Mouse (Mus musculus): Measurements from ENCODE around the gene Izumo2.

The Izumo2 gene

GRCm38 (mm10) chr7:44708574-44708973, at the start of gene Izumo2:
TSS of gene Izumo2 (plus strand) at chr7:44708742.
- DNase-seq (ENCODE audit: low spot score) = no peak

- DNase-seq (ENCODE audit: low spot score) = no peak
These were observed 47.3 kb upstream of the Izumo2 start for GRCm38 (mm10) chr7:44661219-44661618.

- DNase-seq (ENCODE audit: low spot score) = no peak
These were observed 46.4 kb upstream of the Izumo2 start for GRCm38 (mm10) chr7:44662168-44662567.

GRCm38 (mm10) chr7:44662569-44662968, 46.0 kb upstream of the Izumo2 start:
- DNase-seq (ENCODE audit: low spot score) = no peak

GRCm38 (mm10) chr7:44663546-44663945, 45.0 kb upstream of the Izumo2 start:
- DNase-seq (ENCODE audit: low spot score) = no peak

GRCm38 (mm10) chr7:44664731-44665130, 43.8 kb upstream of the Izumo2 start:
- no peak for DNase-seq (ENCODE audit: low spot score)

- DNase-seq (ENCODE audit: low spot score) = no peak
These were observed 42.1 kb upstream of the Izumo2 start for GRCm38 (mm10) chr7:44666462-44666861.

- DNase-seq (ENCODE audit: low spot score) = no peak
These were observed 40.4 kb upstream of the Izumo2 start for GRCm38 (mm10) chr7:44667996-44668738.

- DNase-seq (ENCODE audit: low spot score) = no peak
These were observed 39.4 kb upstream of the Izumo2 start for GRCm38 (mm10) chr7:44669103-44669502.

- DNase-seq (ENCODE audit: low spot score) = peak; percentile 73
These were observed 37.7 kb upstream of the Izumo2 start, which contains the start of gene Myh14 for GRCm38 (mm10) chr7:44670803-44671202. TSS of gene Myh14 (minus strand) at chr7:44670843.

- DNase-seq (ENCODE audit: low spot score) = no peak
These were observed 36.3 kb upstream of the Izumo2 start for GRCm38 (mm10) chr7:44672193-44672592.

GRCm38 (mm10) chr7:44674511-44674910, 34.0 kb upstream of the Izumo2 start:
- no peak for DNase-seq (ENCODE audit: low spot score)

GRCm38 (mm10) chr7:44675171-44675570, 33.4 kb upstream of the Izumo2 start:
- DNase-seq (ENCODE audit: low spot score) = no peak

GRCm38 (mm10) chr7:44676126-44676525, 32.4 kb upstream of the Izumo2 start:
- no peak for DNase-seq (ENCODE audit: low spot score)

GRCm38 (mm10) chr7:44676611-44677010, 31.9 kb upstream of the Izumo2 start:
- DNase-seq (ENCODE audit: low spot score) = no peak

GRCm38 (mm10) chr7:44683656-44684055, 24.9 kb upstream of the Izumo2 start:
- DNase-seq (ENCODE audit: low spot score) = no peak

GRCm38 (mm10) chr7:44685531-44686402, 22.8 kb upstream of the Izumo2 start:
- DNase-seq (ENCODE audit: low spot score) = peak; percentile 58

GRCm38 (mm10) chr7:44688890-44689289, 19.7 kb upstream of the Izumo2 start:
- DNase-seq (ENCODE audit: low spot score) = no peak

GRCm38 (mm10) chr7:44689331-44689730, 19.2 kb upstream of the Izumo2 start:
- DNase-seq (ENCODE audit: low spot score) = no peak

GRCm38 (mm10) chr7:44693427-44694175, 14.9 kb upstream of the Izumo2 start:
- no peak for DNase-seq (ENCODE audit: low spot score)

GRCm38 (mm10) chr7:44695223-44695622, 13.3 kb upstream of the Izumo2 start:
- no peak for DNase-seq (ENCODE audit: low spot score)

- DNase-seq (ENCODE audit: low spot score) = peak; percentile 67
These were observed 11.3 kb upstream of the Izumo2 start for GRCm38 (mm10) chr7:44697191-44697710.

All from MN1 (cell line).